Mouse (Mus musculus): ENCODE measurements around the gene Snd1. TPM values are rescaled to one million over a fixed set of nuclear protein-coding genes. Genes with fewer than 3 reads are reported as not detected.

Gene Snd1
- polyA plus RNA-seq, 1 experiment from 2014 or later: 39.4 TPM

GRCm38 (mm10) chr6:28572991-28573759, 98.2 kb downstream of the Snd1 start:
- Histone ChIP-seq H3K27me3 (replicated peaks; ENCODE audit: control insufficient read depth, insufficient read depth, low read length) (no peaks in the 10 kb centered on the region), H3K9ac (ENCODE audit: low read depth, low read length) (no peak overlapping the region), H3K36me3 (ENCODE audit: control insufficient read depth, insufficient read depth) (no peaks in the 10 kb centered on the region), H3K4me2 (replicated peaks; ENCODE audit: low read depth) (no peak overlapping the region), H3K4me3 (ENCODE audit: low read depth, low read length) (no peak overlapping the region), H3K27ac (ENCODE audit: low read depth, low read length) (no peak overlapping the region; the same call in 1 of the 2 replicates), H3K4me1 (replicated peaks; ENCODE audit: control insufficient read depth, insufficient read depth, low read length) (no peaks in the 10 kb centered on the region), H3K9me3 (ENCODE audit: control insufficient read depth) (no peaks in the 10 kb centered on the region)
- 60% methylated on average over 11 of the region's 11 CpGs for WGBS
- TF ChIP-seq CTCF (IDR thresholded peaks at IDR 0.05; ENCODE audit: low read depth): 0 out of 2 replicates have a peak, but pooled peaks have one; percentile 4
- ATAC-seq: no peak

GRCm38 (mm10) chr6:28576356-28577264, 101.7 kb downstream of the Snd1 start:
- 74% methylated on average over 14 of the region's 14 CpGs for WGBS
- Histone ChIP-seq H3K9ac (ENCODE audit: low read depth, low read length) (no peak overlapping the region), H3K27me3 (replicated peaks; ENCODE audit: control insufficient read depth, insufficient read depth, low read length) (no peaks in the 10 kb centered on the region), H3K4me1 (replicated peaks; ENCODE audit: control insufficient read depth, insufficient read depth, low read length) (no peaks in the 10 kb centered on the region), H3K4me2 (replicated peaks; ENCODE audit: low read depth) (no peak overlapping the region), H3K9me3 (ENCODE audit: control insufficient read depth) (no peaks in the 10 kb centered on the region), H3K36me3 (ENCODE audit: control insufficient read depth, insufficient read depth) (no peaks in the 10 kb centered on the region), H3K27ac (ENCODE audit: low read depth, low read length) (no peak overlapping the region), H3K4me3 (ENCODE audit: low read depth, low read length) (no peak overlapping the region)
- no peak for TF ChIP-seq CTCF (IDR thresholded peaks at IDR 0.05; ENCODE audit: low read depth)
- no peak for ATAC-seq

GRCm38 (mm10) chr6:28582847-28583246, 107.9 kb downstream of the Snd1 start:
- H3K4me2 ChIP-seq (replicated peaks; ENCODE audit: low read depth): no peak overlapping the region
- no peak for ATAC-seq
- H3K36me3 ChIP-seq (ENCODE audit: control insufficient read depth, insufficient read depth): no peaks in the 10 kb centered on the region; the same call in 1 of the 2 replicates
- TF ChIP-seq CTCF (IDR thresholded peaks at IDR 0.05; ENCODE audit: low read depth): no peak
- no peaks in the 10 kb centered on the region for H3K27me3 ChIP-seq (replicated peaks; ENCODE audit: control insufficient read depth, insufficient read depth, low read length)
- no peaks in the 10 kb centered on the region for H3K9me3 ChIP-seq (ENCODE audit: control insufficient read depth)
- no peaks in the 10 kb centered on the region for H3K4me1 ChIP-seq (replicated peaks; ENCODE audit: control insufficient read depth, insufficient read depth, low read length)
- no peak overlapping the region for H3K9ac ChIP-seq (ENCODE audit: low read depth, low read length)
- H3K27ac ChIP-seq (ENCODE audit: low read depth, low read length): no peak overlapping the region
- 96% methylated on average over 3 of the region's 3 CpGs for WGBS
- H3K4me3 ChIP-seq (ENCODE audit: low read depth, low read length): no peak overlapping the region

- 95% methylated on average over 2 of the region's 2 CpGs for WGBS
- Histone ChIP-seq H3K4me1 (replicated peaks; ENCODE audit: control insufficient read depth, insufficient read depth, low read length) (no peaks in the 10 kb centered on the region), H3K4me3 (ENCODE audit: low read depth, low read length) (no peak overlapping the region), H3K36me3 (ENCODE audit: control insufficient read depth, insufficient read depth) (no peaks in the 10 kb centered on the region; the same call in 1 of the 2 replicates), H3K9me3 (ENCODE audit: control insufficient read depth) (no peaks in the 10 kb centered on the region), H3K4me2 (replicated peaks; ENCODE audit: low read depth) (no peak overlapping the region), H3K27ac (ENCODE audit: low read depth, low read length) (no peak overlapping the region), H3K27me3 (replicated peaks; ENCODE audit: control insufficient read depth, insufficient read depth, low read length) (no peaks in the 10 kb centered on the region), H3K9ac (ENCODE audit: low read depth, low read length) (no peak overlapping the region)
- no peak for ATAC-seq
- TF ChIP-seq CTCF (IDR thresholded peaks at IDR 0.05; ENCODE audit: low read depth): no peak
Observed at GRCm38 (mm10) chr6:28583399-28583798, 108.5 kb downstream of the Snd1 start.

- Histone ChIP-seq H3K27me3 (replicated peaks; ENCODE audit: control insufficient read depth, insufficient read depth, low read length) (no peaks in the 10 kb centered on the region), H3K27ac (ENCODE audit: low read depth, low read length) (no peak overlapping the region), H3K36me3 (ENCODE audit: control insufficient read depth, insufficient read depth) (peaks cover 5% of the 10 kb centered on the region; the same call in 1 of the 2 replicates), H3K9me3 (ENCODE audit: control insufficient read depth) (no peaks in the 10 kb centered on the region), H3K4me2 (replicated peaks; ENCODE audit: low read depth) (no peak overlapping the region), H3K9ac (ENCODE audit: low read depth, low read length) (no peak overlapping the region), H3K4me3 (ENCODE audit: low read depth, low read length) (no peak overlapping the region), H3K4me1 (replicated peaks; ENCODE audit: control insufficient read depth, insufficient read depth, low read length) (no peaks in the 10 kb centered on the region)
- TF ChIP-seq CTCF (IDR thresholded peaks at IDR 0.05; ENCODE audit: low read depth): no peak
- 88% methylated on average over 3 of the region's 3 CpGs for WGBS
- no peak for ATAC-seq
Observed at GRCm38 (mm10) chr6:28586806-28587205, 111.9 kb downstream of the Snd1 start.

GRCm38 (mm10) chr6:28588494-28589171, 113.7 kb downstream of the Snd1 start:
- no peaks in the 10 kb centered on the region for H3K9me3 ChIP-seq (ENCODE audit: control insufficient read depth)
- H3K27ac ChIP-seq (ENCODE audit: low read depth, low read length): no peak overlapping the region
- no peak overlapping the region for H3K4me2 ChIP-seq (replicated peaks; ENCODE audit: low read depth)
- 80% methylated on average over 5 of the region's 5 CpGs for WGBS
- ATAC-seq: no peak
- H3K27me3 ChIP-seq (replicated peaks; ENCODE audit: control insufficient read depth, insufficient read depth, low read length): no peaks in the 10 kb centered on the region
- no peak overlapping the region for H3K4me3 ChIP-seq (ENCODE audit: low read depth, low read length)
- peaks cover 12% of the 10 kb centered on the region; the same call in 1 of the 2 replicates for H3K36me3 ChIP-seq (ENCODE audit: control insufficient read depth, insufficient read depth)
- no peaks in the 10 kb centered on the region for H3K4me1 ChIP-seq (replicated peaks; ENCODE audit: control insufficient read depth, insufficient read depth, low read length)
- H3K9ac ChIP-seq (ENCODE audit: low read depth, low read length): no peak overlapping the region
- TF ChIP-seq CTCF (IDR thresholded peaks at IDR 0.05; ENCODE audit: low read depth): no peak
